Mouse (Mus musculus): ENCODE data around the gene Lrp6. TPM values are rescaled to one million over a fixed set of nuclear protein-coding genes. Genes with fewer than 3 reads are reported as not detected.

Lrp6 gene
- polyA plus RNA-seq, 1 experiment from 2014 or later = 29.2 TPM

DNA sequence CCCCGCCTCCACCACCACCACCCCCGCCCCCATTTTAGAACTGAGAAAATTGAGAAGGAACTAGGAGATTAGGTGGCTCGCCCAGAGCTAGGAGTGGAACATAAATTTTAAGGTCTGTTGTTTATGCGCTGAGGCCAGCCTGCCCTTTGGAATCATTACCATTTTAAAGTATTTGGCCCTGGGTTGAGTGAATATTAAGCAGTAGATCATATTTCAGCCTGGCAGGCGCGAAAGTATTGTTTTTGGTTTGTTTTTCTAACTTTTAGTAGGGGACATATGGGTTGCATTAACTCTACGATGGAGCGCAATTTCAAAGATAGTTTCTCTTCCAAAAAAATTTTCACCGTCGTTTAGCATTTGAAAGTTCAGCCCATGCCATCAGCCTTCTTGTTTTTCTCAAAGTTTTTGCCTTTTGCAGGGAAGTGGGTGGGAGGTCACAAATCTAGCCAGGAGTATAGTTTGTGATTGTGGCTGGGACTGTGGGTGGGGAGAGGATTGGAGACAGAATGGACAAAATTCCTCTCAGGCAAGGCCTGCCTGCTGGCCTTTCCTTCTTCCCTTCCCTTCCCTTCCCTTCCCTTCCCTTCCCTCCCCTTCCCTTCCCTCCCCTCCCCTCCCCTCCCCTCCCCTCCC is 35.7 kb upstream of the Lrp6 start:
- no peak for DNase-seq (ENCODE audit: low spot score)
- no peak for ATAC-seq (ENCODE audit: insufficient read depth, low FRiP score, low TSS enrichment)
- no peaks in the 10 kb centered on the region for H3K36me3 ChIP-seq (ENCODE audit: control insufficient read depth, insufficient read depth, low read length)
- H3K9me3 ChIP-seq (ENCODE audit: control insufficient read depth, low read length) = no peaks in the 10 kb centered on the region
- no peak overlapping the region for H3K4me2 ChIP-seq (ENCODE audit: low read depth)
- H3K4me1 ChIP-seq (ENCODE audit: control insufficient read depth, insufficient read depth, low read length) = no peaks in the 10 kb centered on the region; the same call in 1 of the 2 replicates
- no peak overlapping the region for H3K4me3 ChIP-seq (ENCODE audit: low read depth, low read length)
- no peaks in the 10 kb centered on the region for H3K27me3 ChIP-seq (ENCODE audit: control insufficient read depth, insufficient read depth, low read length)
- no peak overlapping the region for H3K9ac ChIP-seq (ENCODE audit: low read length)
- WGBS = 40% methylated on average over 10 of the region's 10 CpGs
- H3K27ac ChIP-seq (ENCODE audit: low read depth, low read length) = no peak overlapping the region

GRCm38 (mm10) chr6:134601766-134602165 is 35.0 kb upstream of the Lrp6 start:
- DNase-seq (ENCODE audit: low spot score) = no peak
- no peak overlapping the region for H3K9ac ChIP-seq (ENCODE audit: low read length)
- H3K27me3 ChIP-seq (ENCODE audit: control insufficient read depth, insufficient read depth, low read length) = no peaks in the 10 kb centered on the region
- H3K4me3 ChIP-seq (ENCODE audit: low read depth, low read length) = no peak overlapping the region
- H3K9me3 ChIP-seq (ENCODE audit: control insufficient read depth, low read length) = no peaks in the 10 kb centered on the region
- no peak overlapping the region for H3K27ac ChIP-seq (ENCODE audit: low read depth, low read length)
- H3K4me2 ChIP-seq (ENCODE audit: low read depth) = no peak overlapping the region
- no peaks in the 10 kb centered on the region for H3K36me3 ChIP-seq (ENCODE audit: control insufficient read depth, insufficient read depth, low read length)
- H3K4me1 ChIP-seq (ENCODE audit: control insufficient read depth, insufficient read depth, low read length) = no peaks in the 10 kb centered on the region; the same call in 1 of the 2 replicates
- ATAC-seq (ENCODE audit: insufficient read depth, low FRiP score, low TSS enrichment) = no peak
- WGBS = 53% methylated on average over 3 of the region's 3 CpGs

- Histone ChIP-seq H3K9me3 (ENCODE audit: control insufficient read depth, low read length) (no peaks in the 10 kb centered on the region), H3K4me3 (ENCODE audit: low read depth, low read length) (no peak overlapping the region), H3K27me3 (ENCODE audit: control insufficient read depth, insufficient read depth, low read length) (no peaks in the 10 kb centered on the region), H3K4me2 (ENCODE audit: low read depth) (no peak overlapping the region), H3K36me3 (ENCODE audit: control insufficient read depth, insufficient read depth, low read length) (no peaks in the 10 kb centered on the region), H3K27ac (ENCODE audit: low read depth, low read length) (no peak overlapping the region), H3K9ac (ENCODE audit: low read length) (no peak overlapping the region), H3K4me1 (ENCODE audit: control insufficient read depth, insufficient read depth, low read length) (no peaks in the 10 kb centered on the region; the same call in 1 of the 2 replicates)
- no peak for DNase-seq (ENCODE audit: low spot score)
- ATAC-seq (ENCODE audit: insufficient read depth, low FRiP score, low TSS enrichment) = no peak
- 61% methylated on average over 7 of the region's 7 CpGs for WGBS
Observed at GRCm38 (mm10) chr6:134601130-134601529, 34.4 kb upstream of the Lrp6 start.

- Histone ChIP-seq H3K9ac (ENCODE audit: low read length) (no peak overlapping the region), H3K9me3 (ENCODE audit: control insufficient read depth, low read length) (no peaks in the 10 kb centered on the region), H3K36me3 (ENCODE audit: control insufficient read depth, insufficient read depth, low read length) (no peaks in the 10 kb centered on the region), H3K27ac (ENCODE audit: low read depth, low read length) (no peak overlapping the region), H3K4me3 (ENCODE audit: low read depth, low read length) (no peak overlapping the region), H3K4me1 (ENCODE audit: control insufficient read depth, insufficient read depth, low read length) (no peaks in the 10 kb centered on the region; the same call in 1 of the 2 replicates), H3K4me2 (ENCODE audit: low read depth) (no peak overlapping the region), H3K27me3 (ENCODE audit: control insufficient read depth, insufficient read depth, low read length) (no peaks in the 10 kb centered on the region)
- 68% methylated on average over 1 of the region's 1 CpGs for WGBS
- DNase-seq (ENCODE audit: low spot score) (no peak), ATAC-seq (ENCODE audit: insufficient read depth, low FRiP score, low TSS enrichment) (no peak)
Observed at GRCm38 (mm10) chr6:134599239-134599638, 32.5 kb upstream of the Lrp6 start.

- 86% methylated on average over 6 of the region's 6 CpGs for WGBS
- H3K4me3 ChIP-seq (ENCODE audit: low read depth, low read length) = no peak overlapping the region
- no peaks in the 10 kb centered on the region for H3K36me3 ChIP-seq (ENCODE audit: control insufficient read depth, insufficient read depth, low read length)
- no peak overlapping the region for H3K27ac ChIP-seq (ENCODE audit: low read depth, low read length)
- H3K9me3 ChIP-seq (ENCODE audit: control insufficient read depth, low read length) = no peaks in the 10 kb centered on the region
- no peaks in the 10 kb centered on the region for H3K27me3 ChIP-seq (ENCODE audit: control insufficient read depth, insufficient read depth, low read length)
- H3K4me2 ChIP-seq (ENCODE audit: low read depth) = no peak overlapping the region
- DNase-seq (ENCODE audit: low spot score) (no peak), ATAC-seq (ENCODE audit: insufficient read depth, low FRiP score, low TSS enrichment) (no peak)
- no peaks in the 10 kb centered on the region; the same call in 1 of the 2 replicates for H3K4me1 ChIP-seq (ENCODE audit: control insufficient read depth, insufficient read depth, low read length)
- no peak overlapping the region for H3K9ac ChIP-seq (ENCODE audit: low read length)
Observed at GRCm38 (mm10) chr6:134597651-134598229, 31.0 kb upstream of the Lrp6 start.

DNA sequence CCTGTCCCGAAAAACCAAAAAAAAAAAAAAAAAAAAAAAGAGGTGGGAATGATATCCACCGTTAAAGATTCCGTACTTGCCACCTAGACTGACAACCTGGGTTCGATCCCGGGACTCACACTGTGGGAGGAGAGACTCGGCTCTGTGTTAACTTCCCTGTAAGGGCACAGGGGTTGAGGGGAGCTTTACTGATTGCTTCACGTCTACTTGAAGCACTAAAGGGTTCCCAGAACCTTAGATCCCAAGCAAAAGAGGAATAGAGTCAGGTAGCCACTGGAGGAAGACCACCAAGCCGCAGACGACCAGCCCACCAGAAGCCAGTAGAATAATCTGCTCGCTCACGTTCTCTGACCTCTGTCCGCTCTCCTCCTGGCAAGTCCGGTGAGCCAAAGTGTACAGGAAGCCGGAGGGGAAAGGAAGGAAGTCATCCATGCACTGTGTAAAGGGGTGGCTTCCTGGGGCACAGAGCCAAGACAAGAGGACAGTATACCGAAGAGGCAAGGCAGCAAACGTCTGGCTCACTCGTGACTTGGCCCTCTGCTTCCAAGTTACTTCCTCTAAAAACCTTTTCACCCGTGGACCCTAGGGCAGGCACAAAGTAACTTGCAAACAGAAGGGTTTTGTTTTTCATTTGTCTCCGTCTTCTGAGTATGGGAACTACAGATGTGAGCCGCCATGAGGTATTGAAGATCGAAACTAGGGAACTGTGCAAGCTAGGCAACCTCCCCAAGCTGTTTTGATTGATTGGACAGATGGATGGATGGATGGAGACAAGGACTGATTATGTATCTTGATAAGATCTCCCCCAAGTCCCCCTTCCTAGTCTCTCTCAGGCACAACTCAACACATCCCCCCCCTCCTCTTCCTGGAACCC is 28.0 kb upstream of the Lrp6 start:
- no peak overlapping the region for H3K9ac ChIP-seq (ENCODE audit: low read length)
- H3K4me2 ChIP-seq (ENCODE audit: low read depth) = no peak overlapping the region
- H3K36me3 ChIP-seq (ENCODE audit: control insufficient read depth, insufficient read depth, low read length) = no peaks in the 10 kb centered on the region
- no peak for DNase-seq (ENCODE audit: low spot score)
- no peaks in the 10 kb centered on the region for H3K27me3 ChIP-seq (ENCODE audit: control insufficient read depth, insufficient read depth, low read length)
- H3K9me3 ChIP-seq (ENCODE audit: control insufficient read depth, low read length) = no peaks in the 10 kb centered on the region
- H3K4me1 ChIP-seq (ENCODE audit: control insufficient read depth, insufficient read depth, low read length) = no peaks in the 10 kb centered on the region
- 81% methylated on average over 21 of the region's 21 CpGs for WGBS
- H3K27ac ChIP-seq (ENCODE audit: low read depth, low read length) = no peak overlapping the region
- H3K4me3 ChIP-seq (ENCODE audit: low read depth, low read length) = no peak overlapping the region
- ATAC-seq (ENCODE audit: insufficient read depth, low FRiP score, low TSS enrichment) = no peak

GRCm38 (mm10) chr6:134591614-134592013 is 24.8 kb upstream of the Lrp6 start:
- ATAC-seq (ENCODE audit: insufficient read depth, low FRiP score, low TSS enrichment) (no peak), DNase-seq (ENCODE audit: low spot score) (no peak)
- H3K4me3 ChIP-seq (ENCODE audit: low read depth, low read length) = no peak overlapping the region
- WGBS = 76% methylated on average over 2 of the region's 2 CpGs
- no peaks in the 10 kb centered on the region for H3K4me1 ChIP-seq (ENCODE audit: control insufficient read depth, insufficient read depth, low read length)
- no peaks in the 10 kb centered on the region for H3K9me3 ChIP-seq (ENCODE audit: control insufficient read depth, low read length)
- H3K4me2 ChIP-seq (ENCODE audit: low read depth) = no peak overlapping the region
- no peaks in the 10 kb centered on the region for H3K27me3 ChIP-seq (ENCODE audit: control insufficient read depth, insufficient read depth, low read length)
- H3K36me3 ChIP-seq (ENCODE audit: control insufficient read depth, insufficient read depth, low read length) = no peaks in the 10 kb centered on the region
- no peak overlapping the region for H3K27ac ChIP-seq (ENCODE audit: low read depth, low read length)
- no peak overlapping the region for H3K9ac ChIP-seq (ENCODE audit: low read length)

DNA sequence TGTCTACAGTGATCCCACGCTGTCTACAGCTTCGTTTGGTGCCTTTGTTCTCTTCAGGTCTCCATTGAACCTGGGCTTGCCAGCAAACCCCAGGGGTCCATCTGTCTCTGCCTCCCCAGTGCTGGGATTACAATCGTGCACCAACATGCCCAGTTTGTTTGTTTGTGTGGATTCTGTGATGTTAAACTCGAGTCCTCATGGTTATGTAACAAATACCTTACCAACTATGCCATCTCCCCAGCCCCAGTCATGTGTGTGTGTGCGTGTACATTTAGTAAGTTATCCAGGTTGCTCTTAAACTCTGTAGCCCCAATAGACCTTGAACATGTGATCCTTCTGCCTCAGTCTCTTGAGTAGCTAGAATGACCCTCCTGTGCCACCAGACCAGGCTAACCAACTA is 19.5 kb upstream of the Lrp6 start:
- WGBS = 87% methylated on average over 5 of the region's 5 CpGs
- DNase-seq (ENCODE audit: low spot score) (no peak), ATAC-seq (ENCODE audit: insufficient read depth, low FRiP score, low TSS enrichment) (no peak)
- H3K36me3 ChIP-seq (ENCODE audit: control insufficient read depth, insufficient read depth, low read length) = no peaks in the 10 kb centered on the region
- no peak overlapping the region for H3K27ac ChIP-seq (ENCODE audit: low read depth, low read length)
- no peak overlapping the region for H3K4me3 ChIP-seq (ENCODE audit: low read depth, low read length)
- no peak overlapping the region for H3K9ac ChIP-seq (ENCODE audit: low read length)
- H3K4me2 ChIP-seq (ENCODE audit: low read depth) = no peak overlapping the region
- no peaks in the 10 kb centered on the region for H3K4me1 ChIP-seq (ENCODE audit: control insufficient read depth, insufficient read depth, low read length)
- no peaks in the 10 kb centered on the region for H3K9me3 ChIP-seq (ENCODE audit: control insufficient read depth, low read length)
- H3K27me3 ChIP-seq (ENCODE audit: control insufficient read depth, insufficient read depth, low read length) = no peaks in the 10 kb centered on the region

All from neural tube, embryonic 11.5 days (tissue).